Mouse (Mus musculus) CH12F3 (cell line): ENCODE measurements around the gene Eif5.
"Not testable (repeated sequence)": the region's sequence is repeated elsewhere in the genome, so short reads cannot be mapped to it uniquely, and the experiment has no call there.

Experiments used
- in situ Hi-C: fragments of 300-500 bp; cut with MboI; formaldehyde crosslinking; loops from 2 replicates; pipeline ENCODE4 v1.14.3; 2020; ENCODE audit warnings: low sequenced_read_pairs

Eif5 gene

DNA sequence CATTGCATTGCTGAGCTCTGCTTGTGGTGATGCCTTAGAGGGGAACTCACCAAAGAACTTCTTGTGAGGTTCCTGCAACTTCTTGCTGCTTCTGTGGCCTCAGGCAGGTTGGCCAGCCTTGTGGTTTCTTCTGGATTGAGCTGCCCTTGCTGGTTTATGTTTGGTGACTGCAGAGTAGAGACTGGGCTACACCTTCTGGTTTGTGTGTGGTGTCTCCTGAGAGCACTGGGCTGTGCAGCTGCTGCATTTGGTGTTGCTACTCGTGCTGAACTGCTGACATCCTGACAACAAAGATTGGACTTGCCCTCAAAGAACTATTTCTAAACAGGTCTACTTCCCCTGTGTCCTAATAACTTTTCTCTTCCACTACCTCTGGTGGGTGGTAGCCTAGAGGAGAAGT lies 13.3 kb upstream of the Eif5 start:
- in situ Hi-C loops, result no loop called here

DNA sequence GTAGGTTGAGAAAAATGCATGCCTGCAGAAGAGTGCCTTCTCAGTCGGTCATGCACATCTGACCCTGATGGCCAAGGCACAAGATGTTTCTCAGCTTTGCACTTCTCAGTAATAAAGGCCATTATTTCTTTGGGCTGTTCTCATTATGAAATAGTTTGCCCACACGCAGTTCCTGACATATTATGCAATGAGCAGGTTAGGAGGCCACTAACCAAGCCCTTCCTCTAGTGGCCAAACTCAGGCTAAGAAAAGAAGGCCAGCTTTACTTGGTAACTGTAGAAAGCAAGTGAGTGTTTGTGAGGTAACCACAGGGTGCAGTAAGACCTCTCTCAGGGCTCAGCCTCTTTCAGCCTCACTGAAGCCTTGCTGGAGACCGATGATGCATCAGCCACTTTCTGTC lies 12.9 kb upstream of the Eif5 start:
- in situ Hi-C loops, result no loop called here

DNA sequence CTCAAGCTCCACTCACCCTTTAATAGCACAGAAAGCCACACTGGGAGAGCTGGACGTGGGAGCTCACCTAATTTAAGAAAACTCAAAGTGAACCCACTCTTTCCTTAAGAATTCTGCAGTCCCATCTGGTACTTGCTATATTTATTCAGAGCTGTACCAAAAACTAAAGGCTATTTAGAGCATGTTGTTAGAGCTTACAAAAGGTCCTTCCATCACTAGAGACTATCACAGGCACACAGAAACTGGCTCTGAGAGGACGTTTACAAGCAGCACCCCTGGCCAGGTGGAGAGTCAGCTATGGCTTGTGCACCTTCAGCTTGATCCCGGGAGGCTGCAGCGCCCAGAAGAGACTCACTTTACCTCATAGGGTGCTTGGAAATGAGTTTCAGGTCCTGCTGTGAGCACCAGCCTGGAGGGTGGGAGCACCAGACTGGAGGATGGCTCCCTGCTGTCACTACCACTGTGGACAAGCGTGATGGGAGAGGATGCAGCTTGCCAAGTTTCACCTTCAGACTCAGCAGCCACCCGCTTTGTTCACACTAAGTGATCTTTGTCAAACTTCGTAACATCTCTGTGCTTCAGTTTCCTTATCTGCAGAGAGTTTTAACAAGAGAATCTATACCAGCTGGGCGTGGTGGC lies 10.1 kb upstream of the Eif5 start:
- in situ Hi-C loops, result no loop called here

GRCm38 (mm10) chr12:111529192-111529591 lies 8.6 kb upstream of the Eif5 start:
- in situ Hi-C loops, result no loop called here

- in situ Hi-C loops, result no loop called here
These were observed 4.6 kb upstream of the Eif5 start for GRCm38 (mm10) chr12:111533096-111533794.

- in situ Hi-C loops, result no loop called here
These were observed 2.5 kb upstream of the Eif5 start for GRCm38 (mm10) chr12:111535281-111535680.

DNA sequence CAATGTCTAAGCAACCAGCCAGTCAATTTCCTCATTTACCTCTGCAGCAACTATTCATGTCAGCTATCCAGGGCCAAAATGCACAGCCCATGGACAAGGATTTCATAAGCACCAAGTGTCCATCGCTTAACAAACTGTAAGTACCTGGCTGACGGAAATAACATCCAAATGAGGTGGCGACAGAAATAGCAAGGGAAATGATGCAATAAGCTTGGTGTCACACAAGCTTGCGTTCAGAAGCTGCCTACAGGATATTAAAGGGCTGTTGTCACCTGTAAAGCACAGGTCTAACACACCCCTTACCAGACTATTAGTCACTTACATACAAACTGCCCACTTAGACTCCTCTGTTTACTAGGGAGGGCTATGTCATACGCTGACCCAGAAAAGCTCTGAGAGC lies 2.1 kb upstream of the Eif5 start:
- in situ Hi-C loops, result no loop called here

GRCm38 (mm10) chr12:111536746-111537145 lies 1.1 kb upstream of the Eif5 start:
- in situ Hi-C loops, result no loop called here

- in situ Hi-C loops, result no loop called here
These were observed 475 bp upstream of the Eif5 start for GRCm38 (mm10) chr12:111537341-111537740.

DNA sequence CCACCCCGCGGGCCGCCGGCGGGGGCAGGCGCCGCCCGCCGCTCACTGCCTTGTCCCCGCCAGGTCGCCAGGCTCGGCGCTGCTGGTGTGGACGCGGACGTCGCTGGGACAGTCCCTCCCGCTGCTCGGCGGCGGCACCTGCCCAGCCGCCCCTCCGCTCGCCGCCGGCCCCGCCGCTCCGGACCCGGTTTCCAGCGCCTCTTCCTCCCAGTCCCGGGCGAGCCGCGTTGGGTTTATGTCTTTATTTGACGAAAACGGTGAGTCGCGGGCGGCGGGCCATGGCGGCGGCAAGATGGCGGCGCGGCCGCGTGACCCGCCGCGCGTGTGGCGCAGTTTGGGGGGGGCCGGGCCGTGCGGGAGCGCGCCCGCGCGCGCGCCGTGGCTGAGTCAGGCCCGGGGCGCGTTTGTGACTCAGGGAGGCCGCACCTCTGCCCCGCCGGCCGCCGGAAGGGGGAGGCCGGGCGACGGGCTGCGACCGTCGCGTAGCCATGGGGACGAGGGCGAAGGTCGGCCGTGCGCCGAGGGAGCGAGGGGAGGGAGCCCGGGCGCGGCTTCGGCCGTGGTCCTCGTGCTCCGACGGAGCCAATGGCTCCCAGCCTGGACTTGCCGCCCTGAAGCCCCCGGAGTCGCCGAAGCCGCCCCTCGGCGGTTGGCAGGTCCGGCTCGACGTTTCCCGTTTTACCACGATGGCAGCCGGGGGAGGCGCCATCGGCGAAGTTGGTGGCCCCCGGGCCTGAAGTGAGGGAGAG lies 650 bp downstream of the Eif5 start:
- in situ Hi-C loops, result no loop called here

DNA sequence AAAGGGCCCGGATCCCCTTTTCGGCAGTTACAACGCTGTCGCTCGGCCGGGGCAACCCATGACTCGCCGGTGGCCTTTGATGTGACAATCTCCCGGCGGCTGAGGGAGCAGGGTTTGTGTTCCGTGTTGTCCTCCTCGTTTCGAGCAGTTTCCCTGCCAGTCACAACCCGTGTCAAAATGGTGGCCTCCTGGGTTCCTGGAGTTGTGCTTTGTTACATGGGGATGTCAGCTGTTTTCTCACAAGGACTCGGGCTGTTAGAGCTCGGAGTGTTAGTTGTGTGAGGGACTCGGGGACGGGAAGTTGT lies 1.2 kb downstream of the Eif5 start:
- in situ Hi-C loops, result no loop called here

- in situ Hi-C loops, result no loop called here
These were observed 9.3 kb downstream of the Eif5 start for GRCm38 (mm10) chr12:111547070-111547469.

DNA sequence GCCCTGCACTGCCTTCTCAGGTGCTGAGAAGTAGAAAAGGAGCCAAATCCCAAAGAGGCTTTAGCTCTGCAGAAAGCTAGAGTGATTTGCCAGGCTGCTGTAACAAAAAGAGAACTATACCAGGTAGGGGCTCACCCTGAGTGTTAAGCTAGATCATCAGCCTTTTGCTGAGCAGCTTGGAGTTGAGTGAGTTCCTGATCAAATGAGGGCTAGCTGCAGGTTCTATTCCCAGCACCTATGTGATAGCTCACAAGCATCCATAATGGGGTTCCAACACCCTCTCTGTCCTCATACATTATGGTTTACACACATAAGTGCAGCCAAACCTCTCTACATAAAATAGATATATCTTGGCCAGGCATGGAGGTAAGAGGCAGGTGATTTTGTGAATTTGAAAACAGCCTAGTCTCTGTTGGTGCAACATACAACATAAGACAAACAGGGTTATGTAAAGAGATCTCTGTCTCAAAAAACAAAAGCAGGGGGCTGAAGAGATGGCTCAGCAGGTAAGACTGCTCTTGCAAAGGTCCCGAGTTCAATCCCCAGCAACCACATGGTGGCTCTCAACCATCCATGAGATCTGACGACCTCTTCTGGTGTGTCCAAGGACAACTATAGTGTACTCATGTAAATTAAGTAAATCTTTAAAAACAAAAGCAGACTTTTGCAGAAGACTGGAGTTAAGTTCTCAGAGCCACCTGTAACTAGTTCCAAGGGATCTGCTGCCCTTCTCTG lies 10.9 kb downstream of the Eif5 start:
- in situ Hi-C loops, result no loop called here

DNA sequence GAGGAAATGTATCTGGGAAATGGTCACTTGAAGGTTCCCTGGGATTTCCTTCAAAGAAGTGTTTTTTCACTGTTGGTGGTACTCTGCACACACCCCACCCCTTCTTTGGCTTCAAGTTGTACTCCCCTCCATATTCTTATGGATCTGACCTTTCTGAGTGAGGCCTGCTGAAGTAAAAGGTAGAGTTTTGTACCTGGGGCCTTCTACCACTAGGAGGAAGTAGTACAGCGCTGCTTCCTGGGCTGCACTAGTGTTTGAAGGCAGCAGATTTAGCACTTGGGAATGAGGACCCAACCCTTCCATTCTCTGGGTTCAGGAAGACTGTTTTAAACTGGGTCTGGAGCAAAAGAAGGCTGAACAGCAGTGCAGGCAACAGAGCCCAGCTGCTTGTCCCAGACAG lies 12.9 kb downstream of the Eif5 start:
- in situ Hi-C loops, result no loop called here

GRCm38 (mm10) chr12:111552342-111552741 lies 14.5 kb downstream of the Eif5 start:
- in situ Hi-C loops, result no loop called here

- in situ Hi-C loops, result no loop called here
These were observed 17.5 kb downstream of the Eif5 start for GRCm38 (mm10) chr12:111555357-111555756.

GRCm38 (mm10) chr12:111555893-111556292 lies 18.1 kb downstream of the Eif5 start:
- in situ Hi-C loops, result not testable (repeated sequence)

DNA sequence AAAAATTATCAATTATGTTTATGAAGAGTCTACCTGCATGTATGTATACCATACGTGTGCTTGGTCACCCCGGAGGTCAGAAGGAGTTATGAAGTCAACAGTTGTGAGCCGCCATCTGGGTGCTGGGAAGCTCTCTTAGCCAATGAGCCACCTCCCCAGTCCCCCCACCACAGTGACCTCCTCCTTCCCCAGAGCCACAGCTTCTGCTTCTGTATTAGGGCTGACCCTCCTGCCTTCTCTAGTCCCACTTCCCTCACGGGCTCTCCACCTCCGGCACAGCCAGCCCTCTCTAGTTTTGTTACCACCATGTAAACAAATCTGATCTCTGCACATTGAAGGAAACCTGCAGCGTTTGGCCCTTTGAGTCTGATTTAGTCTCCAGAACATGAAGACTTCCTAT lies 19.7 kb downstream of the Eif5 start:
- in situ Hi-C loops, result no loop called here

DNA sequence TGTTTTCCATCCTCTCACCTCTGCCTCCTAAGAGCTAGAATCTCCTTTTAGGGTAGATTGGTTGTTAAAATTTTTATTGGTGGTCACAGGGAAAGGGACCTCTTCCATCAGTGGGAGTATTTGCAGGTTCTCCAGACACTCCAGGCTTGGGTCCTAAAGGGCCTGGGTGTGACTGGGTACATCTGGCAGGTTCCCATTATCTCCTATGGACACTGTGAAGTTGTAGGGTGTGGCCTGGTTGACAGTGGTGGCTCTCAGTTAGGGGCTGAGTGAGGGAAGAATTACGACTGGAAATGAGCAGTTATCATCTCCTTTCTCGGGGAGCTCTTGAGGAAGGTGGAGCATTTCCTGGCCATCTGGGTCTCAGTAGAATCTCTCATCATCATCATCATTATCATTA lies 20.8 kb downstream of the Eif5 start:
- in situ Hi-C loops, result no loop called here

DNA sequence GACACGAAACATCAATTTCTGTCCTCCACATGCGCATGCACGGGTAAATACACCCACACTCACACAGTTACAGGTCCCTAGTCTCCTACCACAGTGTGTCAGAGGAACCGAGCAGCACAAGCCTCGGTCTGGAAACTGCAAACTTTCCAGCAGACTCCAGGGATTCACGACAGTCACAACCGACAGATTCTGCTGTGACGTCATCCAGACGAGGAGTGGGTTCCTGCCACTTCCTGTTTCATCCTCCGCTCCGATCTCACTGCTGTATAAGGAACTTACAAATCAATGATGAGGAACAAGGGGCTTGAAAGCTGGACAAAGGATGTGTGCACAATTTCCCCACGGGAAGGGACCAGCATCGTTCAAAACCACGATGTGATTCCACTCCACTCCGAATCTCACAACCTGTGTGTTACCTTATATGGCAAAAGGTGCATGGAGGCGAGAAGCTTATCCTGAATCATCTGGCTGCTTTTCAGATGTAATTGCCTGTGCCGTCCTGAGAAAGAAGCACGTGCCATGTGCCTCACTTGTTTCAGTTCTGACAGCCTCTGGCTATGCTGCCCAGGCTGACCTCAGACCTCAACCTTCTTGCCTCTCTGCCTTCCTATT lies 21.9 kb downstream of the Eif5 start:
- in situ Hi-C loops, result no loop called here

DNA sequence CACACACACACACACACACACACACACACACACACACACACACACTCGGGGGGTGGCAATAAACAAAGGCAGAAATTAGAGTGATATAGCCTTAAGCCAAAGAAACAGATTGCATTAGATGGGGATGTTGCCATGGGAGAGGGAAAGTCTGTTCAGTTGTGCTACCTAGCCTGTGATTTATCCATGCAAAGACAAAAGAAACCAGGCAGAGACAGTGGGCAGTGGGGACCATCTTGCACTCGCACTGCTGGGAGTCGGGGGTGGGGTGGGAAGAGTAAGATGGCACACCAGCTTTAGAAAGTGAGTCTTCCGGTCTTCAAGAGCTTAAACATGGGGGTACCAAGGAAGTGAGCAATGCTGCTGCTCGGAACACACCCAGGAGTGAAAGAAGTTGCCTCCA lies 22.5 kb downstream of the Eif5 start:
- in situ Hi-C loops, result no loop called here
